Mouse (Mus musculus) induced T-regulatory cell, adult 2 months (primary cell): ENCODE measurements at regions not wholly inside any gene's neighbourhood (a gene's known extent, or its start where the extent isn't known, plus 50 kb on each side); places are given as distances from the start of the nearest gene placed in this dataset.

ENCODE experiments used
- DNase-seq: peaks from one replicate; pipeline ENCODE4 v3.0.0-alpha.2; 2012; ENCODE audit warnings: low read depth

- no peak for DNase-seq
Measured at GRCm38 (mm10) chr14:72222836-72223235, 268.8 kb downstream of the Gm9195 start.

DNA sequence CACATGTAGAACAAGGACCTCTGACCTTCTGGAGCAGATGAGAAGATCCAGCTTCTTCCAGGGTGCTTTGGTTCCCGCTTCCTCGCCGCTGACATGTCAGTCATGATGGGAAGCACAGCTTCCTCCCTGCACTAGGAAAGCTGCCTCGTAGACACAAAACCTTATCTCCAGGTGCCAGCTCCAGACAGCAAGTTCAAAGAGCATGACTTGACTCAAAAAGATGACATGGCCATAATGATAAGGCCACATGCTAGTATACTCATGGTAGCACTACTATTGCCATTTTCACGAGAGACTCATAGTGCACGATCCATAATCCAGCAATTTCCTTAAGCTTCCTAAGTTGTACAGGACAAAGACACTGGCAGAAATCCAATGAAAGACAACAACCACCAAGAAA, 272.1 kb downstream of the Gm9195 start:
- DNase-seq: no peak

GRCm38 (mm10) chr14:72200307-72200706, 291.3 kb downstream of the Gm9195 start:
- no peak for DNase-seq

DNA sequence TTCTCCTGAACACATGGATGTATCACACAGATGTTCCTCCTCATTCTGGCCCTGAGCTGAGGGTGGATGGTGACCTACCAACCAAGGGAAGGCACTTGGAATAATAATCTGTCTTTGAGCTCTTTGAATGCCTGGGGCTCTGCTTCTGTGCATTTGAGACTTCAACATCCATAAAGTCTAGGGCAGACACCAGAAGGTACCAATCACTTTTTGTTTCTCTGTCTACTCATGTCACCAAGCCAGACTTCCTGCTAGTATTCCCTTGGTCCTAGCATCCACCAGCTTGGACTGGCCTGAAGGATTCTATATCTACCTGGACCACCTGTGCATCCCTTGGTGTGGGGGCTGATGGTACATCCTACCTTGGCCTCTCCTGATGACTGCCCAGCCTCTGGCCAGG, 291.7 kb downstream of the Gm9195 start:
- DNase-seq: no peak

GRCm38 (mm10) chr14:72197972-72198371, 293.7 kb downstream of the Gm9195 start:
- no peak for DNase-seq

DNA sequence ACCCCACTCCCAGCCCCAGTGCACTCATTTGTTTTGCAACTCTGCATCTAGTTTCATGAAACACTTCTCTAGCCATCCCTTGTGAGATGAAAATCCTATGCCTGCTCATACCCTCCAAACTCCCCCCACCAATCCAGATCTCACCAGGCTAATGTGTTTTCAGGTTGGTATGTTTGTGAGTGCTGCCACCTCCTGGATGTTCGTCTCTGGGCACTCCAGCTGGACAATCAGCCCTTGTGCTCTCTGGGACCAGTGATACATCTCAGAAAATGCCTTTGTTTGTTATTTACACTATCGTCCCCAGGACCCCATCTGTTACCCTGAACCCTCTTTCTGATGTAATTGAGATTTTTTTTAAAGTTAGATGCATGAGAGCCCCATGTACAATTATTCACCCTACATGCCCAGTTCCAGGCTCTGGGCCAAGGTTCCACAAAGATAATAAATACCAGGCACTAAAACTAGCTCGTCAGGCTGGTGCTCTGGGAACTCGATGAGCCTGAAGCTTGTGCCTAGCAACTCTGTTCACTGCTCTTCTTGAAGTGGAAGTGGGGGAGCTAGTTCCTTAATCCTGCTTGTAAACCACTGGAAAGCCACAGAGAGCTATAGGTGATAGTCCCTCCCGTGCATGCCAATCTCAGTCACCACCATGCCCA, 304.2 kb downstream of the Gm9195 start:
- DNase-seq: no peak

DNA sequence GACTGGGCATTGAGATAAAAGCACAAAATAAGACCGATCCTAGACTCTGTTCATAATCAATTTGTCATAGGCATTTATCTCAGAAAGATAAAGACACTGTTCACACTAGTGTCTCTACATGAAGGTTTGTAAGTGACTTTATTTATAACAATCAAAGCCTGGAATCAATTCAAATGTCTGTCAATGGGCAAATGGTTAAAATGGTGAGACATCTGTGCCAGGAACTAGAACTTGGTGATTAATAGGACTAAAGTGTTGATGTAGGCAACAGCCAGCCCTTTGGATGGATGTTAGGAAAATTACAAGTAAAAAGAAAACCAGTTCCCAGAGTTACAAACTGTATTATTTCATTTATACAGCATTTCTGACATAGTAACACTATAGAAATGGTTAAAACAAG, 315.9 kb downstream of the Gm9195 start:
- no peak for DNase-seq

DNA sequence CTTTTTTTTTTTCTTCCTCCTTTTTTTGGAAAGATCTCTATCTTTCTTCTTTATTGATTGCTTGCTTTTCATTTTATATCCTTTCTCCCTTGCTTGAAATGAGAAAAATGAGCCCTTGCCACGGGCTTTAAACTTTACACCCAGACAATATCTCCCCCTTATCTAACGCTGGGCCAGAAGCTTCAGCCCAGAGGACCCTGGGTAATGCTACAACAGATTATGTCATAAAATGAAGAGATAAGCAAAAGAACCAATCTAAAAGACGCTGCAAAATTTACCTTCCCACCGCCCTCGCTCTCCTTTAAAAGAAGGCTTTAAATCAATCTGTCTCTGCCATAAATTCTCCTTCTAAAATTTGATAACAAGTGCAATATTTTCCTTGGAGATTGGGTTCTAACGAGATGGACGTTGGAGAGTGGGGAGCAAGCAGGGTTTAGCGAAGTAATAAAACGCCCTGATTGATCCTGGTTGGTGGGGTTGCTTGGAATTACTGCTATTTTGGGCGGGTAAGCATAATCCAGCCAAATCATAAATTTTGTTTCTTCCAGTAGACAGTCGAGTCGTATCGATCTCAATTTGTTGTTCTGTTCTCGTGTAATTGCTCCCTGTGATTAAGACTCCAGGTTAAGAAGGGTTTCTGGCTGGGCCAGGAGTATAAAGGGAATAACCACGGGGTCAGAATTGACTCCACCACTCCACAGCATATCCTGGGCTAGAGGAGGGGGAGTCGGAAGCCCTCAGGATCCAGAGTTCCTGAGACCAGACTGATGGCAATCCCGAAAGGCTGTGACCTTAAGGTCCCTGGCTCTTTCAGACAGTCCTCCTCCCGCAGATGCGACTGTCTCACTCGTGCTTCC, 318.9 kb downstream of the Gm9195 start:
- no peak for DNase-seq

- no peak for DNase-seq
Measured at GRCm38 (mm10) chr14:72171777-72172176, 319.9 kb downstream of the Gm9195 start.

DNA sequence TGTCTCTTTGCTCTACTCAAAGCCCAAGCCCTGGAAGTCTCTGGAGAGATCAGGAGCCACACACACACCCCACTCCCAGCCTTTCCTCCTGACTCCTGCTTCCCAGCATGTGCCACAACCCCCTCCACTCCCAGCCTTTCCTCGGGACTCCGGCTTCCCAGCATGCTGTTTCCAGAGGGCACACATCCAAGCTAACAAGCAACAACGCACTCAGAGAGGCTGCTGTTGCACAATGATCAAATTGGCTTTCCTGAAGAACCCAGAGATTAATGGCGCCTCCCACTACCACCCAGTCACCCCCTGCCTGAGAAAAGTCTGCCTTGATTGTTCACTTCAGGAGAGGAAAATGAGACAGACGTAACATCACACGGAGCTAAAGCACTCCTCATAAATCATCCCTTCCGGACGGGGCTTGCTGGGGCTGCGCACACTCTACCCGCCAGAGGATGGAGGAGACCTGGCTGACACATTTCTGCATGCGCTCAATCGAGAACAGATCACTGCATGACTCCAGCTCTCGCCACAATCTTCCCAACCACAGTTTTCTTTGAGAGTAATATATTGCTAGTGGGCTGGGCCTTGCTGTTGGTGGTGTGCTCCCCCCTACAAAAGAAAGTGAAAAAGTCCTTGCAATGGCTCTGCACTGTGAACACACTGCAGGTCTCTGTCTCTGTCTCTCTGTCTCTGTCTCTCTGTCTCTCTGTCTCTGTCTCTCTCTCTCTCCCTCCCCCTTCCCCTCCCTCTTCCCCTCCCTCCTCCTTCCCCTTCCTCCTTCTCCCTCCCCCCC, 332.9 kb downstream of the Gm9195 start:
- DNase-seq: no peak

- no peak for DNase-seq
Measured at GRCm38 (mm10) chr14:72155197-72155907, 336.3 kb downstream of the Gm9195 start.

DNA sequence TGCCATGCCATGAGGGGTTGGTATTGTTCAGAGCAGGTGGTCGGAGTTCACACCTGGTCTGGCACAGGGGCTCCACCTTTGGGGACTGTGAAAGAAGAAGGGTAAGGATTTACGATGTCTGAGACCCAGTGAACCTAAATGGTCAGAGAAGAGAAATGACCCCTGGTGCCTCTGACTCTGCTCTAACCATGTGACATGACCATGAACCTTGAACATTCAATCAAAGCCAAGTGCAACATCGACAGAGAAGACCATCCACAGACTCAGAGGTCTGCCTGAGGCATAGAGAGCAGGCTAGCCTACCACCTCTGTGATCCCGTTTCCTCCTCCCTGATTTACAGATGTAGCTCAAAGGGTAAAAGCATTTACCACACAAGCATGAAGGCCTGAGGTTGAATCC, 340.0 kb downstream of the Gm9195 start:
- no peak for DNase-seq

DNA sequence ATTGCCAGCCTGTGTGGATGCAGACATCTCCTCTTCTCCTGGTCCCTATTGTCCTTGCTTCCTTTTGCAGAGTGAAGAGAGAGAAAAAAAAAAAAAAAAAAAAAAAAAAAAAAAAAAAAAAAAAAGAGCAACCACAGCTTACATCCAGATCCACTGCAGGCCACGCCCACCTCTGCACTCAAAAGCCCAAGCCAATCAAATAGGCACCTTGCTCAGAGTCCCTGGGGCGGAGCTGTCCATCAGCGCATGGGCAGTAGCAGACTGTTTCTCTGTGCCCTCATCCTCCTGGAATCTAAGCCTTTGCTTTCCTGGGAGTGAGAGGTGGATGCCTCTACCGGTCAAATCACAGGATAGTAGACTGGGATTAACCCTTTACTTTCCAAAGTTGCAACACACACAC, 342.2 kb downstream of the Gm9195 start:
- DNase-seq: no peak

DNA sequence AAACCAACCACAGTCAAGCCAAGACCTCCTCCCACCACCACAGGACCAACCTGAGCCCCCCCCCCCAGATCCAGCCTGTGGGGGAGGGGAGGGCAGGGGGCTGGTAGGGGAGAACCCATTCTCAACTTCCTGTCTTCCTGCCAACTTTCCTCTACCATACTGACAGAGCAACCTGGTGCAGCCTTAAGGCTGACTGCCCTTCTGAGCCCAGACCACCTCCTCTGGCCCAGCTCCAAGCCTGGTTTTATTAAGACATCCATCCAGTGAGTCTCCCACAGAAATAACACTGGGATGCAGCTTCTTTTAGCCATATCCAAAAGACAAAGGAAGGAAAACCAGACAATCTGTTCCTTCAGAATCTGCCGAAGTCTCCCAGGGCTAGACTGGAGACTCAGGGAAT, 342.8 kb downstream of the Gm9195 start:
- DNase-seq: no peak

DNA sequence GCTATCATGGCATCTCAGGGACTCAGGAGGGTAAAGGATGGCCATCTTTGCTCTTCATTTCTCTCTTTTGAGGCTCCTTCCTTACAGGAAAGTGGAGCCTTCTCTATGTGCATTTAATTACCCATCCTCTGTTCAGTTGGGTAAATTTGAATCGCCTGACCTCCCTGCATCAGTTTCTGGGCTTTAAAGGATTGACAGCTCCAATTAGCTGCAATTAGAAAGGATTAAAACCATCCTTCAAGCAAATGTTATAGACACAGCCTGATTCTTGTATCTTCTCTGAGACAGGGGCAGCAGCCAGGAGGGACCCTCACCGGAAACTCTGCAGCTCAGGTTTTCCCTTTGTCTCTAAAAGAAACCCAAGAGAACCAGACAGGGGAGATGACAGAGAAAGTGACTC, 345.3 kb downstream of the Gm9195 start:
- no peak for DNase-seq

DNA sequence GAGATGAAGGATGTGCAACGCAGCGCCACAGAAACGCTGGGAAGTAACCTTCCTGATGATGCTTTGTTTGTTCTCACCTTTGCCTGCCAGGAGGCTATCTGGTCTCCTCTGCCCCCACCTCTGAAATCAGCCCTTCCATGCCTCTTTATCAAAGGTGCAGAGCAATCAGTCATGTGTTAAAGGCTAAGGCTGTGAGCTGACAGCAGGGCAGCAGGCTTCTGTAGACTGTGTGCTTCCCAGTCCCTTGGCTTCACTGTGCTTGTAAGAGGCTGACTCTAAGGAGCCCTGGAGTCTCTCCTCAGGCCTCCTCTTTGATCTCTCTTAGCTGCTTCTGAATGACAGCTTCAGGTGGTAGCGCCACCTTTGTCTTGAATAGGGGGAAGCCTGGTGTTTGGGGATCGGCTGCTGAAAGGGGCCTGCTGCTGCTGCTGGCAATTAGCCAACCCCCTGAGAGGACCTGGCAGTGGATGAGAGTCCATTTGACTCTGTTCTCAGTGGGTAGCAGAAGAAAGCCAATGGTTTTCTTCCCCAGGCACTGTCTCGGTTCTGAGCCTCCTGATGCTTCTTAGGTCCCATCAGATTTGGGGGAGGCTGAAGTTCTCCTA, 348.7 kb downstream of the Gm9195 start:
- no peak for DNase-seq

DNA sequence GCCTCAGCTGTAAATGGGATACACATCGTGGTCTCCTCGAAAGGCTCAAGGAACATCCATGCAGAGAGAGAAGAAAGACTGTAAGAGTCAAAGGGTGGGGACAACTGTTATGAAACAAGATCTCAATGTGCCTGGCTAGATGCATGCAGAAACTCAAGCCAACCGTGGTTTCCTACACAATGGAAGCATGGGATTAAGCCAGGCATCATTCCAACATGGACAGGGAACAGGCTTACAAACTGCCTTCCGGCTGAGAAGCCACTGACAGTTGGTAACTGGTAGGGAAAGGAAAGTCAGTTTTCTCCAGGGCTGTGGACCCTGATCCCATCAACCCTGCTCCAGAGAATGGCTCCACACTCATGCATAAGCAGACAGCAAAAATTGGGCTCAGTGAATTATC, 350.5 kb downstream of the Gm9195 start:
- no peak for DNase-seq

- DNase-seq: no peak
Measured at GRCm38 (mm10) chr14:72130149-72130548, 361.5 kb downstream of the Gm9195 start.

GRCm38 (mm10) chr14:72121786-72122185, 369.9 kb downstream of the Gm9195 start:
- DNase-seq: no peak

DNA sequence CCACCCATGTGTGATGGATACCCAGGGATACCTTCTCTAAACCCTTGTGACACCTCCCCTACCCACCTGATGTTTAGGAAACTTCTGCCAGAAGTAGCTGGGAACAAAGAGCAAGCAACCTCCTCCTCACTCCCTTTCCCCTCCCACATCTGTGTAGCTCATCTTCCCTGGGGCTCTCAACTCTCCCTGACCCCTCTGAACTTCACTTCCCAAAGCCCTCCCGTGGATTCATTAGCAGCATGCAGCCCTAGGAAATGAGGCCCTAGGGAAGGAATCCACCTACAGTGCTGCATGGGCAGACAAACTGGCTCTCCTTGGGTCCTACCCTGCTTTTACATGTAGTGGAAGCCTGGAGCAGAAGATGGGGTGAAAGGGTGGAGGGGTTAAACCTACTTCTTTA, 370.6 kb downstream of the Gm9195 start:
- no peak for DNase-seq

GRCm38 (mm10) chr14:72116842-72117241, 374.8 kb downstream of the Gm9195 start:
- DNase-seq: no peak
